Mouse (Mus musculus) heart, adult 2 months (tissue): ENCODE measurements at regions not wholly inside any gene's neighbourhood (a gene's known extent, or its start where the extent isn't known, plus 50 kb on each side); places are given as distances from the start of the nearest gene placed in this dataset.
A peak's percentile ranks its signal among the peaks of the same experiment; 100 is the strongest.

ENCODE experiments used
- DNase-seq, 2 experiments: peaks; one replicate each; pipeline ENCODE4 v3.0.0; 2021
- H3K27ac ChIP-seq: fragments of 200-600 bp; 2 replicates; pipeline ENCODE4 v1.8.1; 2022
- H3K27me3 ChIP-seq: fragments of 200-500 bp; 2 replicates; pipeline ENCODE4 v1.6.1; 2012; ENCODE audit warnings: mild to moderate bottlenecking, low read length, inconsistent platforms, mixed read lengths; ENCODE audit not compliant: control insufficient read depth, insufficient read depth
- H3K36me3 ChIP-seq: fragments of 200-500 bp; 2 replicates; pipeline ENCODE4 v1.6.1; 2012; ENCODE audit warnings: low read length, inconsistent platforms; ENCODE audit not compliant: control insufficient read depth, insufficient read depth
- H3K4me1 ChIP-seq: fragments of 200-500 bp; 2 replicates; pipeline ENCODE4 v1.6.1; 2011; ENCODE audit warnings: low read length; ENCODE audit not compliant: control insufficient read depth, insufficient read depth
- H3K4me3 ChIP-seq: fragments of 200-600 bp; 2 replicates; pipeline ENCODE4 v1.8.1; 2022
- H3K79me2 ChIP-seq: fragments of 200-500 bp; replicated peaks from 2 replicates; pipeline ENCODE4 v1.6.1; 2012; ENCODE audit warnings: mild to moderate bottlenecking, inconsistent platforms, low read length, moderate library complexity, mixed read lengths; ENCODE audit not compliant: control insufficient read depth, insufficient read depth
- H3K9ac ChIP-seq: fragments of 200-500 bp; 2 replicates; pipeline ENCODE4 v1.6.1; 2012; ENCODE audit warnings: low read depth, mild to moderate bottlenecking, control low read depth, inconsistent platforms, low read length, mixed read lengths
- CTCF ChIP-seq: fragments of 200-600 bp; IDR thresholded peaks from 2 replicates; pipeline ENCODE4 v1.8.1; 2022; ENCODE audit warnings: antibody characterized with exemption, mild to moderate bottlenecking, moderate library complexity
- EP300 ChIP-seq: fragments of 200-500 bp; IDR thresholded peaks from 2 replicates; pipeline ENCODE4 v1.6.1; 2011; ENCODE audit warnings: low read depth, low read length, control low read depth; ENCODE audit not compliant: insufficient read depth
- POLR2A ChIP-seq: fragments of 200-500 bp; IDR thresholded peaks from 2 replicates; pipeline ENCODE4 v1.6.1; 2011; ENCODE audit warnings: mild to moderate bottlenecking, low read depth, low read length, control low read depth; ENCODE audit not compliant: insufficient read depth
- WGBS: fragments of 180-500 bp; shearing (Covaris S2); methylation state at CpG from one replicate; pipeline ENCODE4 v1.1.7; 2018; 5-methylcytosine and 5-hydroxymethylcytosine counted together
- intact Hi-C: fragments of 180-260 bp; cut with DNase I; formaldehyde crosslinking; loops from one replicate; pipeline ENCODE4 v1.15.1; 2025

DNA sequence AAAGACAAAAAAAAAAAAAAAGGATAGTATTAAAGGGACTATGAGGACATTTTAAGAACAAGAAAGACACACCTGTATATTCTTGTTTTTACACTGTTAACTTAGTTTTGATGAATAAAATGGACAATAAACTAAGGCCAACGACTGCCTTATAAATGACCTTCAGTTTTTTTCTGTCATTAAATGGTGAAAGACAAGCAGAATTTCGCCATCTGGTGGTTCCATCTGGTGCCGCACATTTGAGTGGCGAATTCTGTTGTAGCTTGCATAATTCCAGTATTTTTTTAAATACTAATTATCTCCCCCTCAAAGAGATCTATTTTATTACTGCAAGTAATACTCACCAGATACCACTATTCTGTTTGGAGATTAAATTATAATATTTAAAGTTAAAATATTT, 107.3 kb upstream of the Eef1e1 start:
- H3K4me1 ChIP-seq: no peaks in the 10 kb centered on the region
- 24% methylated on average over 4 of the region's 4 CpGs for WGBS
- no peak for DNase-seq
- H3K79me2 ChIP-seq: no peaks in the 10 kb centered on the region
- no peaks in the 10 kb centered on the region for H3K36me3 ChIP-seq
- no peak overlapping the region for H3K27ac ChIP-seq
- H3K9ac ChIP-seq: no peak overlapping the region
- TF ChIP-seq POLR2A: no peak
- peak; percentile 60 for TF ChIP-seq CTCF
- H3K27me3 ChIP-seq: no peaks in the 10 kb centered on the region
- intact Hi-C loops: no loop called here
- no peak overlapping the region for H3K4me3 ChIP-seq

DNA sequence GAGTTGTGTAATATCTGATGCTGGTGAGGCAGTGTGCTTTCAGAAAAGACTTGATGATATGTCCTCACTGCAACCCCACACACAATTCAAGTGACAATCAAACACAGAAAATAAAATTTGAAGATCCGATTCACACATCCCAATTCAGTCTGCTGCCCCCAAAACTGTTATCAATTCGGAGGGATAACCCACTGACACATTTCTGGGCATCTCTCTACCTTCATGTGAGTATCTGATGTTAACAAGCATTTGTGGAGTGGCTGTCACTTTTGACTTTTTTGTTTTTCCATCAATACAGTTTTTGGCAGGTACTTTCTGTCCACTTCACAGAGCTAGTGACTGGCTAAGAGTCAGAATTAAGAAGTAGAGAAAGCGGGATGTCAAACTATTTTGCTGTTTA, 101.4 kb upstream of the Eef1e1 start:
- WGBS: 87% methylated on average over 3 of the region's 3 CpGs
- no peak overlapping the region for H3K27ac ChIP-seq
- no peaks in the 10 kb centered on the region for H3K4me1 ChIP-seq
- TF ChIP-seq CTCF (no peak), POLR2A (no peak), EP300 (no peak)
- intact Hi-C loops: no loop called here
- no peaks in the 10 kb centered on the region for H3K79me2 ChIP-seq
- no peak for DNase-seq
- H3K36me3 ChIP-seq: no peaks in the 10 kb centered on the region
- H3K4me3 ChIP-seq: no peak overlapping the region
- H3K9ac ChIP-seq: no peak overlapping the region
- H3K27me3 ChIP-seq: no peaks in the 10 kb centered on the region

DNA sequence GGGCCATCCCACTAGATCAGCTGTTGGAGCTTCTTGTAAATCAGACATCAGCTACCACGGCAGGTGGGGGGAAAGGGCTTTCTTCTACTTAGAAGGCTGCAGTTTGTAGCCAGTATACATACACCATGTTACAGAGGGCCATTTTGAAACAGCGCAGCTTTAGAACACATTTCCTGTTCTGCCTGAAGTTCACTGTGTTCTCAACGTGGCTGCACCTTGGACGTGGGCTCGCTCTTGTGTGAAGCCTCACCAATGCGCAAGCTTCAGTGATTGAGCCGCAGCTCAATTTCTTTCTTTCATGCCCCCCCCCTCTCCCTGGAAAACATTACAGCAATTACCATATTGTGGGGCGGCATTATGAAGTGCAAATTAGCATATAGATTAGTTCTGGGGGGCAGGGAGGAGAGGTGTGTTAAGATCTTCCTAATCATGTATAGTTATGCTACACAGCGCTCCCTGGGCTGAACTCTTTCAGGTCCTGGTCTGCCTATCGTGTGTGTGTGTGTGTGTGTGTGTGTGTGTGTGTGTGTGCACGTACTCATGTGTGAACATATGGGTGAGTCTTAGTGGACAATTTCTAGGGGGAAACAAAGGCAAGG, 97.9 kb upstream of the Eef1e1 start:
- no peak for DNase-seq
- no peaks in the 10 kb centered on the region for H3K4me1 ChIP-seq
- WGBS: 86% methylated on average over 11 of the region's 11 CpGs
- intact Hi-C loops: no loop called here
- no peaks in the 10 kb centered on the region for H3K36me3 ChIP-seq
- no peaks in the 10 kb centered on the region for H3K79me2 ChIP-seq
- H3K9ac ChIP-seq: no peak overlapping the region
- TF ChIP-seq POLR2A: no peak
- no peak for TF ChIP-seq CTCF
- no peak for TF ChIP-seq EP300
- no peaks in the 10 kb centered on the region for H3K27me3 ChIP-seq
- H3K4me3 ChIP-seq: no peak overlapping the region
- no peak overlapping the region for H3K27ac ChIP-seq

DNA sequence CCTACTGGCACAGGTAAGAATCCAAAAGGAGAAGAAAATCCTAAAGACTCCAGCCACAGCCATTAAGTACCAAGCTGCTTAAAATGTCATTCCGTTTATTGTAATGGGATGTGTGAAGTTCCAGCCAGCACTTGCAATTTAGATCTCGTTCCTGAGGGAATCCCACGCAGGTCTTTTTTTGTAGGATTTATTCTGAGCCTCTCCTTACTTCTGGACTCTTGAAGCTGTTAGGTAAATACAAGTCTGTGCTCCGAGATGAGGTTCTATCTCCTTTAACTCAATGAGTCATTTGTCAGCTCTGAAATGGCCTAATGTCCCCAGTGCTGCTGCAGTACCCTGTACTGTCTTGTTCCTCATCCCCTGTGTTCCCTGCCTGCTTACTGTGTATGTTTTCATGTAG, 94.9 kb upstream of the Eef1e1 start:
- no peak overlapping the region for H3K9ac ChIP-seq
- 78% methylated on average over 4 of the region's 4 CpGs for WGBS
- no peak for DNase-seq
- H3K36me3 ChIP-seq: no peaks in the 10 kb centered on the region
- H3K79me2 ChIP-seq: no peaks in the 10 kb centered on the region
- H3K27me3 ChIP-seq: no peaks in the 10 kb centered on the region
- TF ChIP-seq POLR2A (no peak), CTCF (no peak), EP300 (no peak)
- intact Hi-C loops: no loop called here
- H3K4me1 ChIP-seq: no peaks in the 10 kb centered on the region
- H3K27ac ChIP-seq: no peak overlapping the region
- H3K4me3 ChIP-seq: no peak overlapping the region

DNA sequence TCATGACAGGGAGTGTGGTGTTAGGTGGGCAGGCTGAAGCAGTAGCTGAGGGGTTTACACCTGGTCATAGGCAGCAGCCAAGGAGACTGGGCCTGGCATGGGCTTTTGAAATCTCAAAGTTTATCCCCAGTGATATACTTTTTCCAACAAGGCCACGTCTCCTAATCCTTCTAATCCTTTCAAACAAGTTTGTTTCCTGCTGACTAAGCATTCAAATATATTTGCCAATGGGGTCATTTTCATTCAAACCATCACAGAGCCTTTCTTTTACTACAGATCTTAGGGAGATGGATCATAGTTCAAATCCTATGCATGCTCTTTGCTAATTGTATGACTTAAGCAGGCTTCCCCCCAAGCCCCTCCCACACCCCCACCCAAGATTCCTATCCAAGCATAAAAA, 93.0 kb upstream of the Eef1e1 start:
- no peak for DNase-seq
- 92% methylated on average over 1 of the region's 1 CpGs for WGBS
- intact Hi-C loops: no loop called here

DNA sequence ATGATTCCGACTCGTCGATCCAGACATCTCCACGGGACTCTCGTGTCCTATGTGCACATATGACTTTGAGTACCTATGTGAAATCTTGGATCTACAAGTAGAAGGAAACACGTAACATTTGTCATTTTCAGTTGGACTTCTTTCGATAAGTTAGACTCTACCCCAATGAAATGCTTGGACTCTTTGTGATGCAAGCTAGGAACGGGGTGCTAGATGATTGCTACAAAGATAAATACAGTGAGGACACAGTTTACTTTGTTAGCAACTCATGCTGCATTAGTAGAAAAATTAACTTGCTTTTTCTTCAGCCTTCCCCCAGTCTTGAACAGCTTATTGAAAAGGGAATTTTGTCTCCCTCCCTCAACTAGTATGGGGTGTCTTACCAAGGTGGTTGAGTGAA, 81.2 kb upstream of the Eef1e1 start:
- H3K79me2 ChIP-seq: no peaks in the 10 kb centered on the region
- H3K27me3 ChIP-seq: no peaks in the 10 kb centered on the region
- 87% methylated on average over 8 of the region's 8 CpGs for WGBS
- no peak overlapping the region for H3K27ac ChIP-seq
- H3K9ac ChIP-seq: no peak overlapping the region
- intact Hi-C loops: no loop called here
- H3K4me3 ChIP-seq: no peak overlapping the region
- H3K36me3 ChIP-seq: no peaks in the 10 kb centered on the region
- TF ChIP-seq POLR2A (no peak), EP300 (no peak), CTCF (no peak)
- no peak for DNase-seq
- no peaks in the 10 kb centered on the region for H3K4me1 ChIP-seq

More for the DNA sequence above, 93.0 kb upstream of the Eef1e1 start:
- no peak overlapping the region for H3K4me3 ChIP-seq
- H3K27ac ChIP-seq: no peak overlapping the region
- no peaks in the 10 kb centered on the region for H3K79me2 ChIP-seq
- no peaks in the 10 kb centered on the region for H3K27me3 ChIP-seq
- no peaks in the 10 kb centered on the region for H3K4me1 ChIP-seq
- H3K9ac ChIP-seq: no peak overlapping the region
- H3K36me3 ChIP-seq: no peaks in the 10 kb centered on the region
- no peak for TF ChIP-seq CTCF
- TF ChIP-seq POLR2A: no peak
